Mouse (Mus musculus) limb, embryonic 12.5 days (tissue): ENCODE results near the gene Abracl. TPM values are rescaled to one million over a fixed set of nuclear protein-coding genes. Genes with fewer than 3 reads are reported as not detected.

Source experiments
- ATAC-seq: fragments of 200-750 bp; cut with Nextera tagmentation; 2 replicates; pipeline ENCODE4 v1.8.0; 2017; ENCODE audit warnings: low read depth, moderate TSS enrichment; ENCODE audit not compliant: insufficient number of reproducible peaks, insufficient read depth, low FRiP score, low TSS enrichment
- H3K27ac ChIP-seq: fragments of 300-500 bp; sonication (generic); 2 replicates; pipeline ENCODE4 v1.5.1; 2016; ENCODE audit warnings: mild to moderate bottlenecking, moderate library complexity
- H3K27me3 ChIP-seq: fragments of 300-500 bp; sonication (generic); 2 replicates; pipeline ENCODE4 v1.6.1; 2016; ENCODE audit warnings: mild to moderate bottlenecking, moderate library complexity
- H3K36me3 ChIP-seq: fragments of 300-500 bp; sonication (generic); 2 replicates; pipeline ENCODE4 v1.6.1; 2016; ENCODE audit warnings: mild to moderate bottlenecking, moderate library complexity
- H3K4me1 ChIP-seq: fragments of 300-500 bp; sonication (generic); replicated peaks from 2 replicates; pipeline ENCODE4 v1.6.1; 2016
- H3K4me2 ChIP-seq: fragments of 300-500 bp; sonication (generic); 2 replicates; pipeline ENCODE4 v1.6.1; 2016; ENCODE audit warnings: mild to moderate bottlenecking, moderate library complexity
- H3K4me3 ChIP-seq: fragments of 300-500 bp; sonication (generic); replicated peaks from 2 replicates; pipeline ENCODE4 v1.5.1; 2016; ENCODE audit warnings: mild to moderate bottlenecking
- H3K9ac ChIP-seq: fragments of 300-500 bp; sonication (generic); replicated peaks from 2 replicates; pipeline ENCODE4 v1.6.1; 2016; ENCODE audit warnings: mild to moderate bottlenecking, moderate library complexity
- H3K9me3 ChIP-seq: fragments of 300-500 bp; sonication (generic); 2 replicates; pipeline ENCODE4 v1.6.1; 2016; ENCODE audit warnings: mild to moderate bottlenecking, moderate library complexity
- WGBS: fragments of 180-500 bp; shearing (Covaris S2); methylation state at CpG from one replicate; pipeline ENCODE4 v1.1.7; 2016; 5-methylcytosine and 5-hydroxymethylcytosine counted together
- polyA plus RNA-seq: library from polyadenylated mRNA; unstranded; fragments of >200 nt; fragmentation: Nextera tagmentation; extraction: Ambion mirVana; gene quantifications from 2 replicates; pipeline ENCODE4 v1.2.1, GENCODE M21; 2016

The Abracl gene
- polyA plus RNA-seq, 1 experiment from 2014 or later = 192 TPM

DNA sequence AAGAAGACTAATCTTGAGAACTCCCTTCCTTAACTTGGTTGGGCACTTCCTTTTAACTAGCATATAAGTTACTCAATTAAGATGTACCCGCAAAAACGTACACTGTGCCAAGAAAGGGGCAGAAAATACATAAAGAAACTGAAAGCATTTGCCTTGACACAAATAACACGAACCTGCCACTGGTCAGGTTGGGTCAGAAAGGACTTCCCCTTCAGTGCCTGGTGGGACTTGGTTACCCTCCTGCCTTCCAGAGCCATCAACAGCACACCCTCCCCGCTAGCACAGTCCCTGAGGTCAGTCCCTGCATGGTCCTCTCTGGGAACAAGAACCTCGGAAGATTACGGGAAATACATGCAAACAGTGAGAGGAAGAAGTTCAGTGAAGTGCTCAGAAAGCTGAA is 34.0 kb downstream of the Abracl start:
- WGBS = 74% methylated on average over 6 of the region's 6 CpGs
- Histone ChIP-seq H3K27ac (no peak overlapping the region), H3K27me3 (no peaks in the 10 kb centered on the region), H3K4me1 (no peaks in the 10 kb centered on the region), H3K36me3 (no peaks in the 10 kb centered on the region), H3K4me3 (no peak overlapping the region), H3K9me3 (no peaks in the 10 kb centered on the region), H3K4me2 (no peak overlapping the region), H3K9ac (no peak overlapping the region)
- ATAC-seq = no peak

GRCm38 (mm10) chr10:17987823-17988423 is 35.2 kb downstream of the Abracl start:
- Histone ChIP-seq H3K4me2 (no peak overlapping the region), H3K9me3 (no peaks in the 10 kb centered on the region), H3K27ac (no peak overlapping the region), H3K4me3 (no peak overlapping the region), H3K9ac (no peak overlapping the region), H3K27me3 (no peaks in the 10 kb centered on the region), H3K36me3 (no peaks in the 10 kb centered on the region), H3K4me1 (no peaks in the 10 kb centered on the region)
- no peak for ATAC-seq
- WGBS = 82% methylated on average over 8 of the region's 8 CpGs

DNA sequence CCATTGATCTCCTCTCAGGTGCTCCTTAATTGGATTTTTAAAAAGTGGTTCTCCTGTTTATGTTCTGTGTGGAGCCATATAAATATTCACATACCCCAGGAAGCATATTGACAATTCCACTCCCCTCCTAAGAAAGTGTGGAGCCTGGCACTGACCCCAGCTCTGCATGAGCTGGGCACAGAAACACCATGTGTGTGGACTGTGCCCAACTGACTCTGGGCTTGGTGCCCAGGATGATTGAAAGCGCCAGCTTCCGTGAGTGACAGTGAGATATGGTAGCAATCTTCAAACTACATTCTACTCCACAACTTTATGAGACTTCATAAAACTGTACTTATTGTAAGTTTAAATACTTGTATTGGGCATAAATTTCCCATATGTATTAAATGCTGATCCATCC is 39.8 kb downstream of the Abracl start:
- 91% methylated on average over 2 of the region's 2 CpGs for WGBS
- H3K36me3 ChIP-seq = no peaks in the 10 kb centered on the region
- no peak overlapping the region for H3K9ac ChIP-seq
- H3K27ac ChIP-seq = no peak overlapping the region
- H3K4me2 ChIP-seq = no peak overlapping the region
- no peaks in the 10 kb centered on the region for H3K27me3 ChIP-seq
- H3K4me1 ChIP-seq = no peaks in the 10 kb centered on the region
- no peaks in the 10 kb centered on the region for H3K9me3 ChIP-seq
- no peak for ATAC-seq
- H3K4me3 ChIP-seq = no peak overlapping the region

DNA sequence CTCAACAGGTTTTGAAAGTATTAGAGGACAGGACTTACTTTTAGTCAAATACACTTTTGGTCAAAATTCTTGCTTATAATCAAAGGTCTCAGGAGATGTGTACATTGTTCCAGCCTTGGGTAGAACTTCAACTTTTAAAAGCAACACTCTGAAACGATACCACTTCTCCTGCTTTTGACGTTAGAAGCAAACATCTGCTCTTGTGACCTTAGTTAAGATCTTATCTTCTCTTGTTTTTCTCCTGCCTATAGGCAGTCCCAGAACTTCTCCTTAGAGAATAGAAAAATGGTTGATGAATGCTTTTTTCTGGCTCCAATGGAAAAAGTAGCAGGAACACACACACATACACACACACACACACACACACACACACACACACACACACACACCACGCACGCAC is 57.0 kb downstream of the Abracl start:
- H3K4me1 ChIP-seq = no peaks in the 10 kb centered on the region
- no peak overlapping the region for H3K27ac ChIP-seq
- H3K9ac ChIP-seq = no peak overlapping the region
- no peaks in the 10 kb centered on the region for H3K9me3 ChIP-seq
- no peaks in the 10 kb centered on the region for H3K27me3 ChIP-seq
- no peak overlapping the region for H3K4me3 ChIP-seq
- no peak overlapping the region for H3K4me2 ChIP-seq
- no peaks in the 10 kb centered on the region for H3K36me3 ChIP-seq
- WGBS = 70% methylated on average over 4 of the region's 4 CpGs
- no peak for ATAC-seq

Other genes starting within 250 kb of the Abracl start
- 2.2 and 2.7 TPM in 2 replicates for gene Txlnb, start 227.1 kb downstream of the Abracl start, polyA plus RNA-seq
- 4.3 and 4.6 TPM in 2 replicates for gene Heca, start 75.2 kb downstream of the Abracl start, polyA plus RNA-seq
- gene Reps1, start 32.6 kb upstream of the Abracl start, polyA plus RNA-seq = 21.3 and 38.1 TPM in 2 replicates
- 0.60 and 0.70 TPM in 2 replicates for gene Ect2l, start 187.6 kb upstream of the Abracl start, polyA plus RNA-seq
- 7.7 and 10.1 TPM in 2 replicates for gene Ccdc28a, start 211.7 kb upstream of the Abracl start, polyA plus RNA-seq